Mouse (Mus musculus): ENCODE data around the gene Usp37. TPM values are rescaled to one million over a fixed set of nuclear protein-coding genes. Genes with fewer than 3 reads are reported as not detected.

Usp37 gene
- polyA plus RNA-seq, 2 experiments: 14.2 to 30.3 TPM

GRCm38 (mm10) chr1:74460273-74460672 lies 83.8 kb downstream of the Usp37 start:
- no peaks in the 10 kb centered on the region for H3K9me3 ChIP-seq (ENCODE audit: control insufficient read depth, low read length)
- no peak overlapping the region for H3K27ac ChIP-seq (replicated peaks; ENCODE audit: low read depth, low read length)
- no peak for TF ChIP-seq POLR2A (IDR thresholded peaks at IDR 0.05; ENCODE audit: borderline replicate concordance, extremely low read depth, insufficient read depth, insufficient read length)
- no peaks in the 10 kb centered on the region for H3K4me1 ChIP-seq (ENCODE audit: control insufficient read depth, insufficient read depth, low read length)
- no peak overlapping the region for H3K9ac ChIP-seq (ENCODE audit: low read depth, low read length, severe bottlenecking)
- DNase-seq (ENCODE audit: low spot score) (peak; percentile 61), ATAC-seq (ENCODE audit: low FRiP score, low read depth) (no peak)
- no peaks in the 10 kb centered on the region for H3K27me3 ChIP-seq (ENCODE audit: control insufficient read depth, insufficient read depth, low read length)
- 77% methylated on average over 2 of the region's 2 CpGs for WGBS
- H3K36me3 ChIP-seq (ENCODE audit: control insufficient read depth, insufficient read depth, low read length): peaks cover 70% of the 10 kb centered on the region
- no peak overlapping the region for H3K4me3 ChIP-seq (replicated peaks; ENCODE audit: low read length)
- no peak overlapping the region for H3K4me2 ChIP-seq (replicated peaks; ENCODE audit: low read depth, low read length, severe bottlenecking)

GRCm38 (mm10) chr1:74452611-74453045 lies 91.5 kb downstream of the Usp37 start:
- WGBS: 72% methylated on average over 4 of the region's 4 CpGs

DNA sequence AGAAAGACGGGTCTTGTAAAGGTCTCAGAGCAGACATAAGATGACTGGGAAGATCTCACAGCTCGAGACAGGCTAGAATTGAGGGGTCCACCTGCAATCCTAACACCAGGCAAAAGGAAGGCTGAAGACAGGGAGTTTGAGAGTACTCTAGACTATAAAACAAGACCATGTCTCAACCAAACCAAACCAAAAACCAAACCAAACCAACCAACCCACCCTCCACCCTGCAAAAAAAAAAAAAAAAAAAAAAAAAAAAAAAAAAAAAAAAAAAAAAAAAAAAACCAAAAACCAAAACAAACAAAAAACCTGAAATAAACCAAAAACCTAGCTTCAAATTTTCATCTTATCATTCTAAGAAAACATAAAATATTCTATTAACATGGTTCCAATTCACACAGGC lies 99.5 kb downstream of the Usp37 start:
- Histone ChIP-seq H3K4me1 (ENCODE audit: control insufficient read depth, insufficient read depth, low read length) (no peaks in the 10 kb centered on the region), H3K4me2 (replicated peaks; ENCODE audit: low read depth, low read length, severe bottlenecking) (no peak overlapping the region), H3K9ac (ENCODE audit: low read depth, low read length, severe bottlenecking) (no peak overlapping the region), H3K4me3 (replicated peaks; ENCODE audit: low read length) (no peak overlapping the region), H3K9me3 (ENCODE audit: control insufficient read depth, low read length) (no peaks in the 10 kb centered on the region), H3K27ac (replicated peaks; ENCODE audit: low read depth, low read length) (no peak overlapping the region), H3K36me3 (ENCODE audit: control insufficient read depth, insufficient read depth, low read length) (peaks cover 79% of the 10 kb centered on the region), H3K27me3 (ENCODE audit: control insufficient read depth, insufficient read depth, low read length) (no peaks in the 10 kb centered on the region)
- ATAC-seq (ENCODE audit: low FRiP score, low read depth) (no peak), DNase-seq (ENCODE audit: low spot score) (no peak)
- TF ChIP-seq POLR2A (IDR thresholded peaks at IDR 0.05; ENCODE audit: borderline replicate concordance, extremely low read depth, insufficient read depth, insufficient read length): no peak
- WGBS: 90% methylated on average over 2 of the region's 2 CpGs

More at GRCm38 (mm10) chr1:74452611-74453045, 91.5 kb downstream of the Usp37 start:
- Histone ChIP-seq H3K9ac (ENCODE audit: low read depth, low read length, severe bottlenecking) (no peak overlapping the region), H3K4me3 (replicated peaks; ENCODE audit: low read length) (no peak overlapping the region), H3K36me3 (ENCODE audit: control insufficient read depth, insufficient read depth, low read length) (peaks cover 79% of the 10 kb centered on the region), H3K27me3 (ENCODE audit: control insufficient read depth, insufficient read depth, low read length) (no peaks in the 10 kb centered on the region), H3K4me1 (ENCODE audit: control insufficient read depth, insufficient read depth, low read length) (no peaks in the 10 kb centered on the region), H3K27ac (replicated peaks; ENCODE audit: low read depth, low read length) (no peak overlapping the region), H3K4me2 (replicated peaks; ENCODE audit: low read depth, low read length, severe bottlenecking) (no peak overlapping the region), H3K9me3 (ENCODE audit: control insufficient read depth, low read length) (no peaks in the 10 kb centered on the region)
- DNase-seq (ENCODE audit: low spot score) (peak; percentile 23), ATAC-seq (ENCODE audit: low FRiP score, low read depth) (peak; percentile 44; the same call in 1 of the 2 replicates)
- TF ChIP-seq POLR2A (IDR thresholded peaks at IDR 0.05; ENCODE audit: borderline replicate concordance, extremely low read depth, insufficient read depth, insufficient read length): no peak

- Histone ChIP-seq H3K4me3 (replicated peaks; ENCODE audit: low read length) (no peak overlapping the region), H3K9me3 (ENCODE audit: control insufficient read depth, low read length) (no peaks in the 10 kb centered on the region), H3K4me2 (replicated peaks; ENCODE audit: low read depth, low read length, severe bottlenecking) (no peak overlapping the region), H3K36me3 (ENCODE audit: control insufficient read depth, insufficient read depth, low read length) (peaks cover 81% of the 10 kb centered on the region), H3K27ac (replicated peaks; ENCODE audit: low read depth, low read length) (no peak overlapping the region), H3K27me3 (ENCODE audit: control insufficient read depth, insufficient read depth, low read length) (no peaks in the 10 kb centered on the region), H3K9ac (ENCODE audit: low read depth, low read length, severe bottlenecking) (no peak overlapping the region), H3K4me1 (ENCODE audit: control insufficient read depth, insufficient read depth, low read length) (no peaks in the 10 kb centered on the region)
- 90% methylated on average over 19 of the region's 19 CpGs for WGBS
- no peak for TF ChIP-seq POLR2A (IDR thresholded peaks at IDR 0.05; ENCODE audit: borderline replicate concordance, extremely low read depth, insufficient read depth, insufficient read length)
- ATAC-seq (ENCODE audit: low FRiP score, low read depth) (no peak), DNase-seq (ENCODE audit: low spot score) (no peak)
Measured at GRCm38 (mm10) chr1:74439166-74439876, 104.8 kb downstream of the Usp37 start.

DNA sequence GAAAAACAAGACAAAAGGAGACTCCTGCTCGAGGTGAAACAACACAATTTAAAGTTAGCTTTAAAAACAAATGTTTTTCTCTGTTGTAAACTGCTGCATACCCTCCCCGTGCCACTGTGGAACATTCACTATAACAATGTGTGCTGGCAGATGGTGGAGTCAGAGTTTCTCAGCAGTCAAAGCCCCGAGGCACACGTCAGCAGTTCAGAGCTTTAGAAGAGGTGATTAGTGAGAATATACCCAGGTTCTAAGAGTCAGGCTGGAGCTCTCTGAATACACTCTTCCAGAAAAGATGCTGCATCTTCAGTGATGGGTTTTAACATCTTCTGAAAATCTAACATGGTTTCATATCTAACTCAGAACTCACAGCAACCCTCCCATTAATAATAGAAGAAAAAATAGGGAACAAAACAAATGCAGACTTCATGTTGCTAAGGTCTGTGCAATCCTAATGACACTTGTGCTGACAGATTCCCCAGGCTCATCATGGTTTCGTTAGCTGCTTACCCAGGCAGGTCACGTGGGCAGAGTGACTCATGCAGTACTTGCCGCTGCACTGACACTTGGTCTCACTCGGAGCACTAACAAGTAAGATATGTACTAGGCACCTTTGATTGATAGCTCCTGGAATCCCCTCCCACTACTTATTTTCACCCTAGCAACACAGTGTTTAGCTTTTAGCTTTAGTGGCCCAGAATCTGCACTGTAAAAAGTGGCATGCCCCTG lies 106.2 kb downstream of the Usp37 start:
- Histone ChIP-seq H3K9me3 (ENCODE audit: control insufficient read depth, low read length) (no peaks in the 10 kb centered on the region), H3K27ac (replicated peaks; ENCODE audit: low read depth, low read length) (no peak overlapping the region), H3K4me2 (replicated peaks; ENCODE audit: low read depth, low read length, severe bottlenecking) (no peak overlapping the region), H3K9ac (ENCODE audit: low read depth, low read length, severe bottlenecking) (no peak overlapping the region), H3K36me3 (ENCODE audit: control insufficient read depth, insufficient read depth, low read length) (peaks cover 81% of the 10 kb centered on the region), H3K4me3 (replicated peaks; ENCODE audit: low read length) (no peak overlapping the region), H3K4me1 (ENCODE audit: control insufficient read depth, insufficient read depth, low read length) (no peaks in the 10 kb centered on the region), H3K27me3 (ENCODE audit: control insufficient read depth, insufficient read depth, low read length) (no peaks in the 10 kb centered on the region)
- WGBS: 79% methylated on average over 8 of the region's 8 CpGs
- DNase-seq (ENCODE audit: low spot score) (no peak), ATAC-seq (ENCODE audit: low FRiP score, low read depth) (no peak)
- TF ChIP-seq POLR2A (IDR thresholded peaks at IDR 0.05; ENCODE audit: borderline replicate concordance, extremely low read depth, insufficient read depth, insufficient read length): no peak

Measured in limb, embryonic 14.5 days (tissue).